Mouse (Mus musculus) CD4-positive naive resting alpha-beta T cell, adult 57 days (primary cell): ENCODE results near the gene Tbc1d10c. TPM values are rescaled to one million over a fixed set of nuclear protein-coding genes. Genes with fewer than 3 reads are reported as not detected.

Source experiments
- total RNA-seq: library from RNA; stranded (reverse); gene quantifications from one replicate; pipeline ENCODE4 v1.2.4, GENCODE M21; 2023

The Tbc1d10c gene
- total RNA-seq = 305 TPM

DNA sequence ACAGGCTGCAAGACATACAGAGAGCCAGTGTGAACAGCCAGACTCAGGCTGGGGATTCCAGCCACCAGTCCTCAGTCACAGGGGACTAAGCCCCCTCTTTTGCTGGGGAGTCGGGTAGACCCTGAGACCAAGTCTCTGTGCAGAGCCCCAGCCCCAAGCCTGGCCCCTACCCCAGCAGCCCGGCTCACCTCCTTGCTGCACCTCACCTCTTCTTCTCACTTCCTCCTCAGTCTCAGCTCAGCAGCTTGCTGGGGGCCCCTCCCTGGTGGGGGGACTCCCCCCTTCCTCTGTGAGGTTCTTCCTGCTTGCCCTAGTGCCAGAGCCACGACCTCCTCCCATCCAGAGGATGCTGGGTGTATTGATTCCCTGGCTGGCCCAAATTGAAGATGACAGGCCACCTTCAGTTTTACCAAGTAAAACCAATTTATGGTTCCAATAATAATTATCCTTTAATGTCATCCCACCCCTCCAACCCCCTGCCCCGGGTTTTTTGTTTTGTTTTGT, at the start of gene Tbc1d10c:
Gene Tbc1d10c (minus strand): TSS at position 454 of the 504 bp plus-strand sequence.

DNA sequence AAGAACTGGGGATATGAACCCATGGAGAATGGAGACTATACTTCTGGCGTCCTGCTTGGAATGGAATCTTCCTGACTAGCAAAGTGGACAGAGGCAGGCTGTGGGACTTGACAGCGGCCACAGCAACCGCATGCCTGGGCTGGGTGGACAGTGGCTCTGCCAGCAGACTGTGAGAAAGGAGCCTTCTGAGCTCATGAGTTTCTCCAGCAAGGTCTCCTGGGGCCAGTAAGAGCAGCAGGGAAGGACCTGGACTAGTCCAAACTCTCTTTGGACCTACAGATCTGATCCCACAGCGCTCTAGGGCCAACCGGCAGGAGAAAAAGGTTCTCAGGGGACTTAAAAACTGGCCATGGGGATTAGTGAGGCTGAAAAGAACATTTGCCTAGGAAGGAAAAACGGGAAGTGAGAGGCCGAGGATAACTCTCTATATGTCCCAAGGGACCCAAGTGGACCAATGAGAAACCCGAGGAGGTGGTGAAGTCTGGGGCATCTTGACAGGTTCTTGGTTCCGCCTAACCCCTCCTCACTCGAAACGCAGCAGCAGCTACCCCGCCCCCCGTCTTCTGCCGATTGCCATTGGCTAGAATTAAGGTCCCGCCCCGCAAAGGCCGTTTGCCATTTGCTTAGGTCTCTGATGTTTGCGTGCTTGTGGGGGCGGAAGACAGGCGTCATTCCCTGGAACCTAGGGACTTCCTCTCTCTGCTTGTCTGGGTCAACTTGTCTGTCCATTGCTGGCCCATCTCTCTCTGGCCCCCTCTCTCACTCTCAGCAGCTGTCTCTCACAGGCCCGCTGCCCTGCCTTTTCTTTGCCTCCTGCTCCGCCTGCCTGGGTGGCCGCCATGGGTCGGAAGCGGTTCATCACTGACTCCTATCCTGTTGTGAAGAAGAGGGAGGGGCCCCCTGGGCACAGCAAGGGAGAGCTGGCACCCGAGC, 40.4 kb upstream of the Tbc1d10c start, which contains the start of gene Pold4:
Gene Pold4 (plus strand): TSS at position 647 of the 933 bp plus-strand sequence.

DNA sequence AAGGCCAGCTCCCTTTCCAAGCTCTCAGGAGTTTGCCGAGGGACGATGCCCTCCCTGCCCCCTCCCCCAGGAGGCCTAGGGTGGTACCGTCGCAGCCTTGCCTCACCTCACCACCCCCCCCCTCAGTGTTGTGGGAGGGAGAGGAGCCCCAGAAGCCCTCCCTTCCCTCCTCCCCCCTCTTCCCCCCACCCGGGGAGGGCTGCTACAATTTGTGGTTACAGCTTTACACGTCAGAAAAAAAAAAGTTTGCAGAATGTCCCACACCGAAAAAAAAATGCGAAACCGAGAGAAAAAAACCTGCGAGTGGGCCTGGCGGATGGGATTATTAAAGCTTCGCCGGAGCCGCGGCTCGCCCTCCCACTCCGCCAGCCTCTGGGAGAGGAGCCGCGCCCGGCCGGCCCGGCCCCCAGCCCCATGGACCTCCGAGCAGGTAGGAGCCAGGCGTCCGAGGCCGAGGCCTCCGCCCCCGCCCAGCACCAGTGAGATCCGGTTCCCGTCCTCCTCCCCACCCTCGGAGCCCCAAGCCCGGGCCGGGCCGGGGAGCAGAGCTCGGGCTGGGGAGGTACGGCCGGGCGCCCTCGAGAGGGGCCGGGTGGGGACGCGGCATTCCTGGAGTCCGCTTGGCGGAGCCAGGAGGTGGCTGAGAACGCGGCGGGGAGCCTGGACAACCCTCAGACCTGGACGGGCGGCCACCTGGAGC, 23.1 kb upstream of the Tbc1d10c start, which contains the start of the genes Clcf1 and AC109138.7:
Gene Clcf1 (plus strand): TSS at position 168 of the 700 bp plus-strand sequence.
Gene AC109138.7 (plus strand): TSS at position 287 of the 700 bp plus-strand sequence.

DNA sequence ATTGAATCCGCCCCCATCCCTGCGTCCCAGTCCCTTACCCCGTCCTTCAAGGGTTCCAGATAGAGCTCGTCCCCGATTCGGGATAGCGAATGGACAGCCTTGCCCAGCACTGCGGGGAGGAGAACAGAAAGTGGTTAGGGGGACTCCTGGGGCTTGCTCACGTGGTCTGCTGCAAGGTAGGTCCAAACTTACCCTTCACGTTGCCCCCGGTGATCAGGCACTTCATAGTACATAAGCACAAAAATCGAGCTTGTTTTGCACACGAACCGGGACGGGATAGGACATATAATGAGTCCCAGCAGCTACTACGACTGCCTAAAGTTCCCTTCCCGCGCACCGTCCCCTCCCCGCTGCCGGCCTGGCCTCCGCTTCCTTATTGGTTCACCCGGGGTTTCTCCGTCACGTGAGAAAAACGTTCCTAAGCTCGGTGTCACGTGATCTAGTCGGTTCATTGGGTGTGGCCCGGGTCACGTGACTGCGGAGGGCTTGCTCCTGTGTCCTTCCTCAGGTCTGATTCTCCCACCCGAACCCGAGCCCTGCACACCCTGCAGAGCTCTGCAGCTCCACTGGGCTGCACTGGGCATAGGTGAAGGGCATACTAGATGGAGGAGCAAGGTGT, 10.3 kb upstream of the Tbc1d10c start, which contains the start of gene Rad9a:
Gene Rad9a (minus strand): TSS at position 372 of the 619 bp plus-strand sequence.

DNA sequence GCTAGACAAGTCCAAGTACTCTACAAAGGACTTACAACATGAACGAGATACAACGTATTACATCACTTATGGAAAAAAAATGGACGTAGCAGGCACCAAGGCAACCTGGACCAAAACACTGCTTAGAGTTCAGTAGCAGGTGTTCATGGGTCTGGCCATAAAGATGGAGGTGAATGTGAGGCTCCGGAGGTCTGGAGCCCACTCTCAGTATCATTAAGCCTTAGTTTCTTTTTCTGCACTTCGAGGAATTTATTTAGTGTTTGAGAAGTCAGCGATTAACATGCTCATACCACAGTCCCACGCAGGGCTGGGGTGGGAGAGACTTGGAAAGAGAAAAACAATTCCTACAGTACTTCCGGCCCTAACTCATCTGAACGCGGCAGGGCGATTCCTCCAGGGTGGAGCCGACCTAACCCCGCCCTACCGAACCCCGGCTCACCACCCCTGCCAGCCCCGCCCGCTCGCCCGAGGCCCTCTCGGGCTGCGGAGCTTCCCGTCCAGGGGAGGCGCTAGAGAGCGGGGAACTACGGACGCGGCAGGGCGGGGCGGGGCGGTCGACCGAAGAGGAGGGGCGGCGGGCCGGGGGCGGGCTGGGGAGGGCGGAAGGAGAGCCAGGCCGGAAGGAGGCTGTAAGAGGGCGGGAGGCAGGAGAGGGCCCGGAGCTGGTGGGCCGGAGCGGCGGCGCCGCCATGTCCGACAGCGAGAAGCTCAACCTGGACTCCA, 605 bp upstream of the Tbc1d10c start, which contains the start of gene Ppp1ca:
Gene Ppp1ca (plus strand): TSS at position 538 of the 723 bp plus-strand sequence.

DNA sequence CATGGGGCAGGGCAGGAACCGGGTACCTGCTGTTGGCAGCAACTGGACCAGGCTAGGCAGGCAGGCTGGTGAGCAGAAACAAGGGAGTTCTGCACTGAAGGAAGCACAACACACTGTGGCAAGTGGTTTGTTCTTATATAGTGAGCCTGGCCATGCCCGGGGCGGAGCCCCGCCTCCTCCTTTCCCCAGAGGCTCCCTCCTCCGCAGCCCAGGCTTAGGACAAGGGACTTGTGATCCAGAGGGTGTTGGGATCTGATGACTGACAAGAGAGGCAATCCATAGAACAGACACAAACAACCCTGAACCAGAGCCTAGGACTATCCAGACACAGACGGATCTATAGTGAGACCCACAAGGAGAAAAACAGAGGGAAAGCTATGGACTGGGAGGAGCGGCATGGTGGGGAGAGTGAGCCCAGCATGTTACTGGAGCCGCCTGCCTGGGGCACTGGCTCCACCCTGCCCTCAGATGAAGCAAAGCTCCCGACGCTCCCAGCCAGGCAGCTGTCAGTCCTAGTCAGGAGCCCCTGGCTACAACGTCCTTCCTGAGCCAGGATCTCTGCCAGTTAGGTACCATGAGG, 15.6 kb downstream of the Tbc1d10c start, which contains the start of gene Carns1:
Gene Carns1 (minus strand): TSS at position 112 of the 580 bp plus-strand sequence.

GRCm38 (mm10) chr19:4162646-4163542, 28.2 kb downstream of the Tbc1d10c start, which contains the start of gene Rps6kb2:
Rps6kb2 (minus strand) TSS chr19:4163354.

GRCm38 (mm10) chr19:4153232-4153654, 37.8 kb downstream of the Tbc1d10c start, which contains the start of gene Ptprcap:
Ptprcap (plus strand) TSS chr19:4153604.

GRCm38 (mm10) chr19:4148491-4148806, 42.6 kb downstream of the Tbc1d10c start, which contains the start of gene Coro1b:
Coro1b (plus strand) TSS chr19:4148619.

GRCm38 (mm10) chr19:4143759-4144268, 47.3 kb downstream of the Tbc1d10c start, which contains the start of gene Cabp4:
Cabp4 (minus strand) TSS chr19:4144033.

DNA sequence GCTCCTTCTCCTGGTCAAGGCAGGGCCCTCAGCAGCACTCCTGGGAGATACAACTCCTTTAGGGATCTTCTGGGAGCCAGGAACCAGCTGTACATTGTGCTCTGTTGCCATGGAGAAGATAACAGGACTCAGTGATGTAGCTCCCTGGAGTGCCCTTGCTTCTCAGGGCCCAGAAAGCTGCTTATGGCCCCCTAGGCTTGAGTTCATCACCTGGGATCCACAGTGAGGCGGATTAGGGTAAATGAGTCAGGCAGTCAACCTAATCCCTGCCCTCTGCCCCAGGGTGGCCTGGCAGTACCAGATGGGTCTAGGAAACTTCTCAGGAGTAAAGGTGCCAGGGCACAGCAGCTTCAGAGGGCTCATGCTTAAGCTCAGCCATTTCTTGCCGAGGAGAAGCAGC, 51.6 kb downstream of the Tbc1d10c start, which contains the start of gene Gpr152:
Gene Gpr152 (plus strand): TSS at position 342 of the 400 bp plus-strand sequence.

Other genes starting within 250 kb of the Tbc1d10c start
- not detected for gene Aldh3b3, start 232.6 kb downstream of the Tbc1d10c start, total RNA-seq
- not detected for gene Aldh3b2, start 219.0 kb downstream of the Tbc1d10c start, total RNA-seq
- not detected for gene Acy3, start 204.7 kb downstream of the Tbc1d10c start, total RNA-seq
- not detected for gene Tbx10, start 198.5 kb downstream of the Tbc1d10c start, total RNA-seq
- gene Nudt8, start 190.7 kb downstream of the Tbc1d10c start, total RNA-seq = 9.0 TPM
- gene Gm49405, start 190.7 kb downstream of the Tbc1d10c start, total RNA-seq = 1.7 TPM
- gene Doc2g, start 188.0 kb downstream of the Tbc1d10c start, total RNA-seq = 3.0 TPM
- 85.1 TPM for gene Ndufv1, start 178.5 kb downstream of the Tbc1d10c start, total RNA-seq
- gene Gstp1, start 153.3 kb downstream of the Tbc1d10c start, total RNA-seq = 196 TPM
- gene Gstp2, start 145.3 kb downstream of the Tbc1d10c start, total RNA-seq = 21.0 TPM
- gene Gstp3, start 131.7 kb downstream of the Tbc1d10c start, total RNA-seq = 32.9 TPM
- gene Cabp2, start 109.7 kb downstream of the Tbc1d10c start, total RNA-seq = not detected
- gene Cdk2ap2, start 94.1 kb downstream of the Tbc1d10c start, total RNA-seq = 186 TPM
- 314 TPM for gene Pitpnm1, start 91.3 kb downstream of the Tbc1d10c start, total RNA-seq
- gene Aip, start 65.4 kb downstream of the Tbc1d10c start, total RNA-seq = 151 TPM
- 0.80 TPM for gene Gpr152, start 51.5 kb downstream of the Tbc1d10c start, total RNA-seq
- gene Cabp4, start 47.3 kb downstream of the Tbc1d10c start, total RNA-seq = 1.1 TPM
- gene Coro1b, start 42.7 kb downstream of the Tbc1d10c start, total RNA-seq = 129 TPM
- 260 TPM for gene Ptprcap, start 37.7 kb downstream of the Tbc1d10c start, total RNA-seq
- 35.8 TPM for gene Rps6kb2, start 27.9 kb downstream of the Tbc1d10c start, total RNA-seq
- gene Carns1, start 15.8 kb downstream of the Tbc1d10c start, total RNA-seq = 69.3 TPM
- gene Ppp1ca, start 781 bp upstream of the Tbc1d10c start, total RNA-seq = 351 TPM
- gene Rad9a, start 10.4 kb upstream of the Tbc1d10c start, total RNA-seq = 45.2 TPM
- 143 TPM for gene Clcf1, start 23.0 kb upstream of the Tbc1d10c start, total RNA-seq
- not detected for gene AC109138.7, start 23.1 kb upstream of the Tbc1d10c start, total RNA-seq
- 66.6 TPM for gene Pold4, start 40.6 kb upstream of the Tbc1d10c start, total RNA-seq
- gene Ssh3, start 77.9 kb upstream of the Tbc1d10c start, total RNA-seq = 18.6 TPM
- 20.5 TPM for gene Ankrd13d, start 91.9 kb upstream of the Tbc1d10c start, total RNA-seq
- gene Grk2, start 114.9 kb upstream of the Tbc1d10c start, total RNA-seq = 338 TPM
- gene Kdm2a, start 207.0 kb upstream of the Tbc1d10c start, total RNA-seq = 153 TPM
- 1.7 TPM for gene Rhod, start 248.1 kb upstream of the Tbc1d10c start, total RNA-seq